In genomic region chr15:99276095-99276494, GRCm38 (mm10) we compare ENCODE assay signal across 15 mouse cellular contexts. TPM values are rescaled to one million over a fixed set of nuclear protein-coding genes. Genes with fewer than 3 reads are reported as not detected.
"Had no signal": no experiment of that assay in that cellular context is flagged by ENCODE, and none has a peak within 500 bp of the region (broad histone marks: within the 10 kb centered on the region; RNA-seq: fewer than 3 reads in every experiment).

No protein-coding gene starts in this region.

- H3K9me3 ChIP-seq: limb, embryonic 12.5 days; midbrain, embryonic 13.5 days; neural tube, embryonic 15.5 days had no signal

- H3K4me2 ChIP-seq: limb, embryonic 12.5 days; midbrain, embryonic 13.5 days; neural tube, embryonic 15.5 days had no signal

- H3K4me3 ChIP-seq: limb, embryonic 12.5 days; midbrain, embryonic 13.5 days; neural tube, embryonic 15.5 days had no signal

- H3K4me1 ChIP-seq: midbrain, embryonic 13.5 days had no signal

- H3K27me3 ChIP-seq: midbrain, embryonic 13.5 days; neural tube, embryonic 15.5 days had no signal

- ATAC-seq: intestine, postnatal 0 days; midbrain, embryonic 13.5 days had no signal

- H3K36me3 ChIP-seq: limb, embryonic 12.5 days; midbrain, embryonic 13.5 days; neural tube, embryonic 15.5 days had no signal

- DNase-seq: kidney, adult 8-10 months; kidney, postnatal 25 days; liver; lung, adult 18-20 months; right cerebral cortex, adult 18-20 months; right cerebral cortex, postnatal 25 days had no signal

- H3K9ac ChIP-seq: limb, embryonic 12.5 days; liver, embryonic 14.5 days; midbrain, embryonic 13.5 days; neural tube, embryonic 15.5 days had no signal

- H3K27ac ChIP-seq: limb, embryonic 12.5 days; liver, embryonic 14.5 days; midbrain, embryonic 13.5 days; neural tube, embryonic 15.5 days had no signal

RNA-seq across cellular contexts. Expression of gene Fam186b, which starts 19.6 kb away (rescaled TPM):
- total RNA-seq: megakaryocyte-erythroid progenitor cell, adult 5-6 weeks had no signal
- polyA plus RNA-seq: intestine, postnatal 0 days; limb, embryonic 12.5 days; neural tube, embryonic 11.5 days; small intestine, adult 2 months; stomach, embryonic 14.5 days had no signal

RNA-seq across cellular contexts. Expression of gene Kcnh3, which starts 51.4 kb away (rescaled TPM):
- total RNA-seq: megakaryocyte-erythroid progenitor cell, adult 5-6 weeks had no signal
